Mouse (Mus musculus): ENCODE data around the gene Nebl. TPM values are rescaled to one million over a fixed set of nuclear protein-coding genes. Genes with fewer than 3 reads are reported as not detected.

Gene Nebl
- polyA plus RNA-seq, 1 experiment from 2014 or later = 0.45 TPM

DNA sequence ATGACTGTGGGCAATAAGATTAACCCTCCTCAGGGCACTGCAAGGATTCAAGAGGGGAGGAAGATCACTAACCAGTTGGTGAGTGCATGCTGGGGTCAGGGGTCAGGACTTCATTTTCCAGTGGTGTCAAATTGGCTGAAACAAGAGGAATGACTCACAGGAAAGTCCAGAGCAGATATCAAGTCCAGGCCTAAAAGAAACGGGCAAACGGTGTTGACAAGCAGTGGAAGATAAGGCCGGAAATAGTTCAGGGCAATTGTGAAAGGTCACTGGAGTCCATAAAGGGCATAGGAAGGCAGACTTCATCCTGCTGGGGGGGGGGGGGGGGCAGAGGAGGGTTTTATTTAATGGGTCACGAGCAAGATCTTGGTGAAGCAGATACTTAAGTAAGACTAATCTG is 207.5 kb downstream of the Nebl start:
- Histone ChIP-seq H3K9ac (replicated peaks) (no peak overlapping the region), H3K9me3 (ENCODE audit: low read length) (no peaks in the 10 kb centered on the region), H3K4me2 (ENCODE audit: low read depth, low read length) (no peak overlapping the region), H3K36me3 (replicated peaks; ENCODE audit: insufficient read depth, low read length) (no peaks in the 10 kb centered on the region), H3K27ac (ENCODE audit: low read depth) (no peak overlapping the region), H3K27me3 (ENCODE audit: insufficient read depth, low read length) (no peaks in the 10 kb centered on the region), H3K4me3 (ENCODE audit: low read depth, low read length) (no peak overlapping the region), H3K4me1 (ENCODE audit: insufficient read depth) (no peaks in the 10 kb centered on the region)
- no peak for TF ChIP-seq CTCF (IDR thresholded peaks at IDR 0.05; ENCODE audit: low read depth)
- TF ChIP-seq EP300 (IDR thresholded peaks at IDR 0.05; ENCODE audit: low read depth) = no peak
- DNase-seq = peak; percentile 19
- peak; percentile 56 for ATAC-seq
- WGBS (ENCODE audit: insufficient replicate concordance) = 47% methylated on average over 4 of the region's 4 CpGs

DNA sequence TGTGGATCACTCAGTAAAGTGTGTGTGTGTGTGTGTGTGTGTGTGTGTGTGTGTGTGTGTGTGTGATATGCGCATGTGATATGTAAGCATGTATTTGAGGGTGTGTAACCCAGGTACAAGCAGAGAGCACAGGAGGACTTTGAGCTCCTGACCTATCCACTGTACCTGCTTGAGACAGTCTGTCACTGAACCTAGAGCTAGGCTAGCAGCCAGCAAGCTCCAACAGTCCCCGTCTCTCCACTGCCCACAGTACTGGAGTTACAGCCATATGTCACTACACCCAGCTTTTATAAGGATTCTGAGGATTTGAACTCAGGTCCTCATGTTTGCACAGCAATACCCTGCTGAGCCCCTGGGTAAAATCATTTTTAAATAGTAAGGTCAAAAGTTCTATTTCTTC is 215.6 kb downstream of the Nebl start:
- Histone ChIP-seq H3K4me1 (ENCODE audit: insufficient read depth) (no peaks in the 10 kb centered on the region), H3K27me3 (ENCODE audit: insufficient read depth, low read length) (no peaks in the 10 kb centered on the region), H3K4me2 (ENCODE audit: low read depth, low read length) (no peak overlapping the region), H3K27ac (ENCODE audit: low read depth) (no peak overlapping the region), H3K4me3 (ENCODE audit: low read depth, low read length) (no peak overlapping the region), H3K36me3 (replicated peaks; ENCODE audit: insufficient read depth, low read length) (no peaks in the 10 kb centered on the region), H3K9ac (replicated peaks) (no peak overlapping the region), H3K9me3 (ENCODE audit: low read length) (no peaks in the 10 kb centered on the region)
- DNase-seq = no peak
- 60% methylated on average over 2 of the region's 2 CpGs for WGBS (ENCODE audit: insufficient replicate concordance)
- TF ChIP-seq CTCF (IDR thresholded peaks at IDR 0.05; ENCODE audit: low read depth) (no peak), EP300 (IDR thresholded peaks at IDR 0.05; ENCODE audit: low read depth) (no peak)
- no peak for ATAC-seq

DNA sequence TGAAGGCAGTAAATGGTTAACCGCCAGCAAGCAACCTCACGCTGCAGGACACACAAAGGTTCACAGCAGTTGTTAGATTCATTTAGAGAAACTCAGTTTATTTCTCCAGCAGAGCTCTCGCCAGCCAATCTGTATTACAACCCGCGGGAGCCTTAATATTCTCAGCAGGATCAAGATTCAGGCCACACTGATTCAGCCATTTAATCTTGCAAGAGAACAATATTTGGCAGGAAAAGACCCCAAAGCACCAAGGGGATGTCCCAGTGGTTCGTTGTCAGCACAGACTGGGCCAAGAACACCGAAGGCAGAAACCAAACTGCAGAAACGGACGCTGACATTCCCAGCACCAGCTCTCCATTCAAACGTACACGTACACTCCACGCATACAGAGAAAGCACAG is 216.5 kb downstream of the Nebl start:
- TF ChIP-seq EP300 (IDR thresholded peaks at IDR 0.05; ENCODE audit: low read depth) (no peak), CTCF (IDR thresholded peaks at IDR 0.05; ENCODE audit: low read depth) (no peak)
- 77% methylated on average over 12 of the region's 12 CpGs for WGBS (ENCODE audit: insufficient replicate concordance)

DNA sequence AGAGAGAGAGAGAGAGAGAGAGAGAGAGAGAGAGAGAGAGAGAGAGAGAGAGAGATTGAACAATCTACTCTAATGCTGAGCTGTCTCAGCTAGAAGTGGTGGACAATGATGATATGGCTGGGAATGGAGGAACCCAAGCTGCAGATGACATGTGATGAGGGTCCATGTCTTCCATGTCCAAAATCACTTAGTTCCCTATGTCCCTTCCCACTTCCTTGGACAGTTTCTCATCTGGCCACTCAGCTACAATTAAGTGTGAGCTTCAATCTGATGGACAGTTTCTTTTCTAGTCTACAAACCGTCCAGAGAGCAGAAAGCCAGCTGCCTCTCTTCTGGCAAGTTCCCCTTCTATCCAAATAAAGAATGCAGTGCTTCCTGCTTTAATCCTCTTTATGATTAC is 221.3 kb downstream of the Nebl start:
- no peaks in the 10 kb centered on the region for H3K27me3 ChIP-seq (ENCODE audit: insufficient read depth, low read length)
- no peaks in the 10 kb centered on the region for H3K9me3 ChIP-seq (ENCODE audit: low read length)
- no peaks in the 10 kb centered on the region for H3K36me3 ChIP-seq (replicated peaks; ENCODE audit: insufficient read depth, low read length)
- H3K4me2 ChIP-seq (ENCODE audit: low read depth, low read length) = no peak overlapping the region
- no peak overlapping the region for H3K4me3 ChIP-seq (ENCODE audit: low read depth, low read length)
- WGBS (ENCODE audit: insufficient replicate concordance) = 25% methylated on average over 1 of the region's 1 CpGs
- H3K4me1 ChIP-seq (ENCODE audit: insufficient read depth) = no peaks in the 10 kb centered on the region
- ATAC-seq (no peak), DNase-seq (no peak)
- H3K27ac ChIP-seq (ENCODE audit: low read depth) = no peak overlapping the region
- TF ChIP-seq CTCF (IDR thresholded peaks at IDR 0.05; ENCODE audit: low read depth) = no peak
- no peak for TF ChIP-seq EP300 (IDR thresholded peaks at IDR 0.05; ENCODE audit: low read depth)
- no peak overlapping the region for H3K9ac ChIP-seq (replicated peaks)

More for the DNA sequence above, 216.5 kb downstream of the Nebl start:
- no peak overlapping the region for H3K27ac ChIP-seq (ENCODE audit: low read depth)
- no peaks in the 10 kb centered on the region for H3K36me3 ChIP-seq (replicated peaks; ENCODE audit: insufficient read depth, low read length)
- no peaks in the 10 kb centered on the region for H3K4me1 ChIP-seq (ENCODE audit: insufficient read depth)
- ATAC-seq = no peak
- H3K27me3 ChIP-seq (ENCODE audit: insufficient read depth, low read length) = no peaks in the 10 kb centered on the region
- no peak overlapping the region for H3K4me2 ChIP-seq (ENCODE audit: low read depth, low read length)
- no peak overlapping the region for H3K4me3 ChIP-seq (ENCODE audit: low read depth, low read length)
- no peaks in the 10 kb centered on the region for H3K9me3 ChIP-seq (ENCODE audit: low read length)
- no peak overlapping the region for H3K9ac ChIP-seq (replicated peaks)
- no peak for DNase-seq

DNA sequence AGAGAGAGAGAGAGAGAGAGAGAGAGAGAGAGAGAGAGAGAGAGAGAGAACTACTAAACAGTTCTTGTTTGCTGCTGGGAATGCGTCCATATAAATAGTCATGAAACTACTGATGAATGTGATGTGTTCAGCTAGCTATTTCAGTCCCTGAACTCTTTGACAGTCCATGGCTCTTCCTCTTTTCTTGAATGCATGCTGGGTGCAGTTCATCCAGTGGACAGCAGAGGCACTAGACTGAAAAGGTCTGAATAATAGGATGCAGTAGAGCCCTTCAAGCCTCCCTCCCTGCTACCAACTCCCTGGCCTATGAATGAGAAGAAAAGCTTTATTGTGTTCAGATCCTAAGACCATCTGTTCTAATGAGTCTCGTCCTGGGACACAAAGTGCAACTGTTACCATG is 223.9 kb downstream of the Nebl start:
- no peak overlapping the region for H3K27ac ChIP-seq (ENCODE audit: low read depth)
- WGBS (ENCODE audit: insufficient replicate concordance) = 81% methylated on average over 2 of the region's 2 CpGs
- no peak overlapping the region for H3K9ac ChIP-seq (replicated peaks)
- H3K36me3 ChIP-seq (replicated peaks; ENCODE audit: insufficient read depth, low read length) = no peaks in the 10 kb centered on the region
- H3K27me3 ChIP-seq (ENCODE audit: insufficient read depth, low read length) = no peaks in the 10 kb centered on the region
- no peaks in the 10 kb centered on the region for H3K9me3 ChIP-seq (ENCODE audit: low read length)
- H3K4me1 ChIP-seq (ENCODE audit: insufficient read depth) = no peaks in the 10 kb centered on the region
- no peak for TF ChIP-seq EP300 (IDR thresholded peaks at IDR 0.05; ENCODE audit: low read depth)
- TF ChIP-seq CTCF (IDR thresholded peaks at IDR 0.05; ENCODE audit: low read depth) = peak; percentile 37; the same call in 1 of the 2 replicates
- no peak overlapping the region for H3K4me3 ChIP-seq (ENCODE audit: low read depth, low read length)
- H3K4me2 ChIP-seq (ENCODE audit: low read depth, low read length) = no peak overlapping the region
- ATAC-seq (no peak), DNase-seq (no peak)

DNA sequence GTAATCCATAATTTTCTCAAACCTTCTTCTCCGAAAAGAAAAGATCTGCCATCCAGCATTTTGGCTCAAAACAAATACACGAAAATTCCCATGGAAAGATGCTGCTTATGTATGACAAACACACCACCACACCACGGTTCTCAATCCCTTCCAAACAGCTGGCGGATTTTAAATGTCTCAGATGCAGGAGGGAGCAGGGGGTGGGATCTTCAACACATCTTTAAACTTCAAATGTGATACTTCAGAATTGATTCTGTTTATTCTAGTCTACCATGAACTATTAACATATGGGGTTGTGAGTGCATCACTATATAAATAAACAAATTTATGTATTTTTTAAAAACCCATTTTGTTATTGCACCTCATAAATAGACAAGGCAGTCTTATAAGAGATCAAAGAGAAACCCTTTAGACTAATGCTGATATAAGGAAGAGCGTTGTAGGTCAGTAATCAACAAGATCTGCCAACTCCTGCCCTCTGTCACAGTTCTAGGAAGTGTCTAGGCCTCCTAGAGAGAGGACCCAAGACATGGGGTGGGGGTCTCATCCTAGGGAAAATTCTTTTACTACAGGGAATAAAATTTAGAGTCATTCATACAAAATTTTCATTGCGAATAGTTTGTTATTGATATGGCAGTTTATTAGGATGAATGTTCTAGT is 227.0 kb downstream of the Nebl start:
- DNase-seq = no peak
- no peak for ATAC-seq
- Histone ChIP-seq H3K27me3 (ENCODE audit: insufficient read depth, low read length) (no peaks in the 10 kb centered on the region), H3K4me3 (ENCODE audit: low read depth, low read length) (no peak overlapping the region), H3K4me2 (ENCODE audit: low read depth, low read length) (no peak overlapping the region), H3K36me3 (replicated peaks; ENCODE audit: insufficient read depth, low read length) (no peaks in the 10 kb centered on the region), H3K9me3 (ENCODE audit: low read length) (no peaks in the 10 kb centered on the region), H3K9ac (replicated peaks) (no peak overlapping the region), H3K27ac (ENCODE audit: low read depth) (no peak overlapping the region), H3K4me1 (ENCODE audit: insufficient read depth) (no peaks in the 10 kb centered on the region)
- TF ChIP-seq EP300 (IDR thresholded peaks at IDR 0.05; ENCODE audit: low read depth) (no peak), CTCF (IDR thresholded peaks at IDR 0.05; ENCODE audit: low read depth) (no peak)
- 76% methylated on average over 6 of the region's 6 CpGs for WGBS (ENCODE audit: insufficient replicate concordance)

Data from liver, postnatal 0 days (tissue).